Comparison of ENCODE assay signal across 8 mouse cellular contexts in genomic region chr8:34397225-34397582, GRCm38 (mm10).
DNase-seq lines count a peak whose midpoint lies in the region; ATAC-seq and TF ChIP-seq lines count a peak whose summit lies in the region.

No protein-coding gene starts in this region.

- 53% methylated on average over 4 of the region's 4 CpGs for WGBS in hindbrain, postnatal 0 days
- 60% methylated on average over 4 of the region's 4 CpGs for WGBS in neural tube, embryonic 12.5 days

- no peak for DNase-seq in layer of hippocampus, adult 2 months (ENCODE audit: low spot score in 2 of 2)
- no peak for DNase-seq in layer of hippocampus, postnatal 25 days (ENCODE audit: extremely low spot score in 1 of 2, low spot score in 1 of 2)
- no peak for DNase-seq in hindbrain, postnatal 0 days (ENCODE audit: low spot score)
- DNase-seq in left cerebral cortex, adult 8-10 months (ENCODE audit: low spot score in 2 of 2): no peak
- DNase-seq in left cerebral cortex, adult 9 months (ENCODE audit: low spot score in 2 of 2): no peak
- no peak for DNase-seq in urinary bladder, postnatal 10 days (ENCODE audit: low spot score)

- no peaks in the 10 kb centered on the region for H3K36me3 ChIP-seq in hindbrain, postnatal 0 days (ENCODE audit: insufficient read depth, low read length)
- no peaks in the 10 kb centered on the region for H3K36me3 ChIP-seq in neural tube, embryonic 12.5 days

- H3K4me2 ChIP-seq in hindbrain, postnatal 0 days (ENCODE audit: low read depth, low read length): peak overlapping the region; percentile 23
- H3K4me2 ChIP-seq in neural tube, embryonic 12.5 days (replicated peaks): peak overlapping the region; percentile 35; the same call in 1 of the 2 replicates

- no peaks in the 10 kb centered on the region for H3K4me1 ChIP-seq in bone marrow macrophage, adult 2 months (ENCODE audit: control insufficient read depth, insufficient read depth, low read length)
- H3K4me1 ChIP-seq in hindbrain, postnatal 0 days (ENCODE audit: insufficient read depth, low read length): peaks cover 9% of the 10 kb centered on the region
- peaks cover 23% of the 10 kb centered on the region for H3K4me1 ChIP-seq in neural tube, embryonic 12.5 days

- H3K4me3 ChIP-seq in layer of hippocampus, adult 2 months: no peak overlapping the region
- H3K4me3 ChIP-seq in bone marrow macrophage, adult 2 months (ENCODE audit: insufficient read depth, low read length): no peak overlapping the region
- no peak overlapping the region for H3K4me3 ChIP-seq in hindbrain, postnatal 0 days (ENCODE audit: low read length)
- H3K4me3 ChIP-seq in neural tube, embryonic 12.5 days: no peak overlapping the region

- ATAC-seq in hindbrain, postnatal 0 days: no peak
- no peak for ATAC-seq in neural tube, embryonic 12.5 days (ENCODE audit: low FRiP score, low read depth)

- no peak for TF ChIP-seq POLR2A in bone marrow macrophage, adult 2 months (IDR thresholded peaks at IDR 0.05; ENCODE audit: borderline replicate concordance, low read depth, low read length)

- H3K9ac ChIP-seq in hindbrain, postnatal 0 days (replicated peaks; ENCODE audit: low read length): no peak overlapping the region
- H3K9ac ChIP-seq in neural tube, embryonic 12.5 days: no peak overlapping the region

- H3K27ac ChIP-seq in layer of hippocampus, adult 2 months: no peak overlapping the region
- no peak overlapping the region for H3K27ac ChIP-seq in bone marrow macrophage, adult 2 months (ENCODE audit: insufficient read depth, low read depth, low read length)
- H3K27ac ChIP-seq in hindbrain, postnatal 0 days: peak overlapping the region; percentile 54; the same call in 1 of the 2 replicates
- H3K27ac ChIP-seq in neural tube, embryonic 12.5 days: peak overlapping the region; percentile 54; the same call in 1 of the 2 replicates

- TF ChIP-seq CTCF in layer of hippocampus, adult 2 months (conservative IDR thresholded peaks at IDR 0.05): peak; percentile 70
- peak; percentile 38 for TF ChIP-seq CTCF in bone marrow macrophage, adult 2 months (IDR thresholded peaks at IDR 0.05; ENCODE audit: low read depth, low read length)
- TF ChIP-seq CTCF in hindbrain, postnatal 0 days (IDR thresholded peaks at IDR 0.05; ENCODE audit: low read depth): peak; percentile 58

- no peaks in the 10 kb centered on the region for H3K27me3 ChIP-seq in hindbrain, postnatal 0 days (ENCODE audit: insufficient read depth, low read length)
- H3K27me3 ChIP-seq in neural tube, embryonic 12.5 days (replicated peaks): no peaks in the 10 kb centered on the region

- no peaks in the 10 kb centered on the region for H3K9me3 ChIP-seq in hindbrain, postnatal 0 days (ENCODE audit: low read length)
- no peaks in the 10 kb centered on the region for H3K9me3 ChIP-seq in neural tube, embryonic 12.5 days

Comparison
In these comparisons a context has a peak if more than half of its experiments do, and no peak if none do; other contexts are left out.
1. H3K27ac ChIP-seq: peak in hindbrain, postnatal 0 days (single experiment) and neural tube, embryonic 12.5 days (single experiment); none in layer of hippocampus, adult 2 months (single experiment) and bone marrow macrophage, adult 2 months (single experiment).
2. Peak in every context shown above with its lines, with median percentiles within 50 percentile points of each other: CTCF ChIP-seq.